Mouse (Mus musculus): Measurements from ENCODE around the gene Eva1c. TPM values are rescaled to one million over a fixed set of nuclear protein-coding genes. Genes with fewer than 3 reads are reported as not detected.

Eva1c gene
- total RNA-seq, 2 experiments from 2014 or later: 4.3 to 4.5 TPM

DNA sequence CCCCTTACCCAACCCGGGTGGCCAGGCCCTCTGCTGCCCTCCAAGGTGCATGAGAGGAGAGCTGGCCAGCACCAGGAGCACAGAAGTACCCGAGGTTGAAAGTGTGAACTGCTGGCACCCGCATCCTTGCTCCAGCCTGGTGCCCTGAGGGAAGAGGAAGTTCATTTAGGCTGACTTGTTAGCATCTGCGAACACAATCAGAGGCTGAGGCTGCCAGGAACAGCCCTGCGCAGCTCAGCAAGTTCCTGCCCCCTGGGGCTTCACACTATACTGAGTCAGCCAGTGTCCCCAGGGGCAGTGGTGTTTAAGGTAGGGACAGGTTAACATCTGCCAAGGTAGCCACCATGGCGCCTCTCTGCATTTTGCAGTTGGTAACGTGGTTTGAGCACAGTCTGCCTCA, 41.6 kb downstream of the Eva1c start:
- DNase-seq: no peak

- peak; percentile 20 for DNase-seq
Measured at GRCm38 (mm10) chr16:90869361-90869760, 42.8 kb downstream of the Eva1c start.

DNA sequence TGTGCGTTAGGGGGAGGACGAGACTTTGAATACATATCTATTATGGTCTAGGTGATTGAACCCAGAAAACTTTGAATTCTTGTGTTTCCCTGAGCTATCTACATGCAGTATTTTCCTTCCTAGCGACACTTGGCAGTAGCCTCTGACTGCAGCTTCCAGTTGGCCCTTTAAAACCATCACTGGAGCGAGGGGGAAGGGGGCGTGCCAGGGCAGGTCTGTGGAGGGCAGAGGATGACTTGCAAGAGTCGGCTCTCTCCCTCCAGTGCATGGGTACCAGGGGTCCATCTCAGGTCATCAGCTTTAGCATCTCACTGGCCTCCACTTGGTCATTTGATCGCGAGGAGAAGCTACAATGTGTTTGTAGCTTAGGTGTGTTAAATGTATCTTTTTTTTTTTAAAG, 46.4 kb downstream of the Eva1c start:
- no peak for DNase-seq

GRCm38 (mm10) chr16:90874536-90874935, 48.0 kb downstream of the Eva1c start:
- no peak for DNase-seq

GRCm38 (mm10) chr16:90878135-90878860, 51.8 kb downstream of the Eva1c start:
- no peak for DNase-seq

DNA sequence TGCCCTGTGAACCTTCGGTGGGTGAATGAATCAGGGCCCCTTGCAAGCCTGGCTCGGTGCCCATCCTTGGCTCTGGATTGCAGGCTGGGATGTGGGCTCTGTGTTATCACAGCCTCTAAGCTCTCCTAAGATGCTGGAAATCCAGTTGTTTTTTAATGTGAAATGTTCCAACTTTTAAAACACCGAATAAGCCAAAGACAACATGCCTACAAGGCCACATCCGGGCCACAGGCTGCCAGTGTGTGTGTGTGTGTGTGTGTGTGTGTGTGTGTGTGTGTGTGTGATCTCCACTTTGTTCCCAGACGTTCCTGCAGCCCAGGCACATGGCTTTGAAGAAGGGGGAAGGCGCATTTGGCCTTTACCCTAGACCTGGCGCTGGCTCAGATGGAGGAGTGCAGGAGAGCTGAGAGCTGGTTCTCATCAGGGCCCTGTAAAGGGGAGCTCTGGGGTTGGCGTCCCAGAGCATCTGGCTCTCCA, 56.0 kb downstream of the Eva1c start:
- peak; percentile 71 for DNase-seq

DNA sequence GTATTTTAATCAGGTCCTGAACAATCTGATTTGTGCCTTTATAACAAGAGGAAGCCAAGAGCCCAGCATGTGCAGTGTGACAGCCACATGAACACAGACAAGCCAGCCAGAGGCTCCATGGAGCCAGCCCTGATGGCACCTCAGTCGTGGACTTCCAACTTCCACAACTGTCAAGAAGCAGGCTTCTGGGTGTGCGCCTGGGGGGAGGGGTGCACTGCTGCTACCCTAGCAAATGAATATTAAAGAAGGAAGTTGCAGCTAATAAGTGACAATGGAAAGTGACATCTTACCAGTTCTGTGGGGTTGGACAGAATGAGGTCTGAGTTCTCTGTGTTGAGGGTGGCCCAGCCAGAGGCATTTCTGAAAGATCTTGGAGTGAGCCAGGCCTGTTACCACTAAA, 58.8 kb downstream of the Eva1c start:
- no peak for DNase-seq

- peak; percentile 32 for DNase-seq
Measured at GRCm38 (mm10) chr16:90885781-90886565, 59.5 kb downstream of the Eva1c start.

GRCm38 (mm10) chr16:90890683-90891082, 64.2 kb downstream of the Eva1c start:
- no peak for DNase-seq

DNA sequence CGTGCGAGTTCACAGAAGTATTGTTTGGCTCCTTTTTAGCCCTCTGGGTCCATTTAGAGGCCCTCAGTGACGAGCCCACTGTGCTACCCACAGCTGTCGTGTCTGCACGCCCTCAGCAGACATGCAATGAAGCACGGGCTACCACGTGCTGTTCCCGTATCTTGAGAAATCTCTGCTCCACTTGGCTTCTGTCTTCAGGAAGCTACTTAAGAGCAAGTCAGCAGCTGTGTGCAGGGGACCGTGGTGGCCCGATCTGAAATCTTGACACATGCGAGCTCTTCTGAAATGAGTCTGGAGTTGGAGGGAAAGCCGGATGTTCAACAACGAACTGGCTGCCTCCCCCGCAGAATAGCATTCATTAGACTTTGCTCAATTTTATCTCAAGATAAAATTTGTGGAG, 65.1 kb downstream of the Eva1c start:
- peak; percentile 33 for DNase-seq

DNA sequence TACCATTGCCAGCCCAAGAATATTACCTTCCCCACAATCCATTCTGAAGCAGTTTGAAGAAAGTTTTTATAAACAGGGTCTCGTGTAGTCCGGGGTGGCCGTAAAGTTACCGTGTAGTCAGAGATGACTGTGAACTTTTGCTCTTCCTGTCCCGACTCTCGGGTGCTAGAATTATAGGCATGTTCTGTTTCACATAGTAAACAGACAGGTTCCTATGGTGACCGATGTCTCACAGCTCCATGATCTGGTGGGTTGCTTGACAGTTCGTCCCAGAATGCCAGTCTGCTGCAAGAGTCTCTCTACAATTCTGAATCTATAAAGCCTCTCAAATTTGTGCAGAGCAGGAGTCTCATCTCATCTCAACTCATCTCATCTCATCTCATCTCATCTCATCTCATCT, 65.6 kb downstream of the Eva1c start:
- no peak for DNase-seq

- no peak for DNase-seq
Measured at GRCm38 (mm10) chr16:90893019-90893418, 66.5 kb downstream of the Eva1c start.

GRCm38 (mm10) chr16:90893792-90894191, 67.3 kb downstream of the Eva1c start:
- no peak for DNase-seq

DNA sequence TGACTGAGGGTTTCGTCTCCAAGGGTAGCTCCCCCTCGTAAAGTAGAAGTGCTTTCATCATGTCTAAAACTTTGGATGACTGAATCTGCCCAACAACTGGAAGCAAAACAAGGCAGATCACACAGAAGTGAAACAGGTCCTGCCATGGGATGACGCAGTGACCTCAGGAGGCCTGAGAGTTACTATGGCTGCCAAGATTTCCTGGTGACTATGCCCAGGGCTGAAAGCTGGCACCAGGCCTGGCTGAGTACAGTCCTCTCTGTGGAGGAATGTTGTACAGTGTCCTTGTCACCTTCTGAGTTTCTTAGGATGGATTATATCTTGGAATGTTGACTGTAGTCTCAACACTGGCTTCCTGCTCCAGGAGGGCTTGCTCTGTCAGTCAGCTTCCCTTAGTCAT, 71.1 kb downstream of the Eva1c start:
- DNase-seq: peak; percentile 87

DNA sequence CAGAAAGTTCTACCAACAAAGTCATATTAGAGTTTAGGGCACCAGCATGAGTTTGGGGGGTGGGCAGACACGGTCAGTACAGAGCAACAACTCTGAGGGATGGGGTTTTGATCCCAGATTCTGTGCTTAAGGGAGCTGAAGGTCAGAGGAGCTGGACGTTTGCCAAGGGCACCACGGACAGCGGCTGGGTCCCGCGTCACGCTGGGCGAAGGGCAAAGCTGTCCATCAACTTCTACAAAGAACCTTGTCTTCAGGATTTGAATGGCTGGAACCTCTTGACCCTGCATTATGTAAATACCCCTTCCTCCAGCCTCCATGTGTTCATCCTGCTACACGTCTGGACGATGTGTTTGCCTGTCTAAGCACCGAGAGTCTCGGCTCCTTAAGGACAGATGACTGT, 73.0 kb downstream of the Eva1c start:
- peak; percentile 85 for DNase-seq

GRCm38 (mm10) chr16:90901364-90901763, 74.8 kb downstream of the Eva1c start:
- peak; percentile 23 for DNase-seq

GRCm38 (mm10) chr16:90903300-90903699, 76.8 kb downstream of the Eva1c start:
- DNase-seq: no peak

DNA sequence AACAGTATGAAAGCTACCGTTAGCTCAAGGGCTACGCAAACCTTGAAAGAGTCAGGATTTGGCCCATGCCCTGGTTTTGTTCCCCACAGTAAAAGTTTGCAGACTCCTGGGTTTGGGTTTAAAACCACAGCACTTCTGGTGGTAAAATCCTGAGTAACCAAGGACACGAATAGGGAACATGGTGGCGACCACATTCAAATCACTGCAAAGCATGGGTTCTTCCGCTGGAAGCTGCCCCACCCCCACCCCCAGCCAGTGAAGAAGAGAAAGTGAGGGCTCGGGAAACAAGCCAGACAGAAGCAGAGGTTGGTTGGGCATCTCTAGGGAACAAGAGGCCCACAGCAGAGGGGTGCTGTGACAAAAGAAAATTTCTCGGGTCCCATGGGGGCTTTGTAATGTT, 80.7 kb downstream of the Eva1c start:
- no peak for DNase-seq

DNA sequence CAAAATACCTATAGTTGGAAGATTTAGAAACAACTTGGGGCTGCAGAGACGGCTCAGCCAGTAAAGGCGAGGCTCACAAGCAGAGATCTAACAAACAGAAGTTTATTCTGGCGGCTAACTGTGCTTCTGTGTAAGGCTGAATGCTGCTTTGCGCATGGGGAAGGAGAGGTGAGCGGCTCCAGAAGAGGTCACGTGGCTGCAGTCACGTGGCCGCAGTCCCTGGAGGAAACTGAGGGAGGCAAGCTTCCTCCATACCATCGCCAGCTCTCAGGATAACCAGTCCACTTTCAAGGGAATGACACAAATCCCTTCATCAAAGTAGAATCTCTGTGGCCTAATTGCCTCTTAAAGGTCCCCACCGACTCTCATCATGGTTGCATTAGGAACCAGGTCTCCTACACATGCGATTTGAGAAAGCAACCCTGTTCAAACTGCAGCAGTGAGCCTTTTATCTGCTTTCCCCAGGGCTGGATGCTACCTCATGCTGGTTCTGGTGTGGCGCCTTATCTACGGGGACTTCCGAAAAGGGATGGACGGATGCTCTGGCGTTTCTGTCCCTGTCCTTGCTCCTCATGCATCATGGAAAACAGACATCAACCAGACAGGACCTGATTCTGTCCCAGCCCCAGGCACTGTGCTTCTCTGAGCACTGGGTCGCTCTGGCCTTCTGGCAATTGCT, 84.5 kb downstream of the Eva1c start:
- peak; percentile 49 for DNase-seq

GRCm38 (mm10) chr16:90911766-90912165, 85.2 kb downstream of the Eva1c start:
- DNase-seq: no peak

GRCm38 (mm10) chr16:90916040-90916481, 89.5 kb downstream of the Eva1c start:
- DNase-seq: peak; percentile 67

DNA sequence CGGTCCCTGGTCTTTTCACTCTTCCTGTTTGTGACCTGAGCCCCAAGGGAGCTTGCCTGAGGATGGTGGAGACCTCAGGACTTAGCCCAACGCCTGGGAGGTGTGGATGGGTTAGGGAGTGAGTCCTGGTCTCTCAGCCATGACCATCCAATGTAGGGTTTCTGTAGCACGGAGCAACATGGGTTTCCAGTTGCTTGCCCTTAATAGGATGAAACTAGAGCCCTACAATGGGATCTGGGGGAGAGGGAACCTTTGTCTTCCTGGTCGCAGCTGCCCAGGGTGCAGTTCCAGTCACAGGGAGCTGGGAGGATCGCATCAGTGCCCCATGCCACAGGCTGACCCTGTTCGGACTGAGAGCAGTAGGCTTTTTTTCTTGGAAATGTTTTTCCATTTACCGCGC, 90.6 kb downstream of the Eva1c start:
- DNase-seq: no peak
